ENCODE assay signal across 14 mouse cellular contexts in genomic region chr11:119038744-119039484, GRCm38 (mm10). TPM values are rescaled to one million over a fixed set of nuclear protein-coding genes. Genes with fewer than 3 reads are reported as not detected.
DNase-seq lines count a peak whose midpoint lies in the region; ATAC-seq lines count a peak whose summit lies in the region.
"Had no signal": no experiment of that assay in that cellular context is flagged by ENCODE, and none has a peak within 500 bp of the region (broad histone marks: within the 10 kb centered on the region; RNA-seq: fewer than 3 reads in every experiment).

No protein-coding gene starts in this region.

- peak overlapping the region; percentile 88 for H3K4me2 ChIP-seq in forebrain, embryonic 13.5 days
- peak overlapping the region; percentile 83 for H3K4me2 ChIP-seq in midbrain, embryonic 14.5 days (ENCODE audit: low read length)

- H3K27me3 ChIP-seq in forebrain, embryonic 13.5 days: peaks cover 82% of the 10 kb centered on the region
- H3K27me3 ChIP-seq in midbrain, embryonic 14.5 days (ENCODE audit: control insufficient read depth, insufficient read depth, low read length): peaks cover 73% of the 10 kb centered on the region

- H3K27ac ChIP-seq in forebrain, embryonic 13.5 days: no peak overlapping the region
- no peak overlapping the region for H3K27ac ChIP-seq in midbrain, embryonic 14.5 days (replicated peaks; ENCODE audit: low read depth, low read length)
- H3K27ac ChIP-seq: kidney, postnatal 0 days; left cerebral cortex, adult 2 months had no signal

- peak; percentile 65 for DNase-seq in cerebellum, adult 11-12 months
- no peak for DNase-seq in cerebellum, adult 11 months
- DNase-seq in kidney, postnatal 10 days: peak; percentile 25
- DNase-seq in kidney, postnatal 4 days: no peak
- DNase-seq in midbrain, embryonic 14.5 days: no peak
- no peak for DNase-seq in spleen, adult 12 weeks (ENCODE audit: low spot score)
- DNase-seq in urinary bladder, postnatal 10 days (ENCODE audit: low spot score): no peak
- DNase-seq: adrenal gland, adult 8-10 months; heart, postnatal 10 days; lung, postnatal 14 days had no signal

- H3K4me1 ChIP-seq in forebrain, embryonic 13.5 days: peaks cover 81% of the 10 kb centered on the region
- peaks cover 47% of the 10 kb centered on the region for H3K4me1 ChIP-seq in midbrain, embryonic 14.5 days (ENCODE audit: control insufficient read depth, insufficient read depth, low read length)

- H3K4me3 ChIP-seq in forebrain, embryonic 13.5 days: peak overlapping the region; percentile 17; the same call in 1 of the 2 replicates
- H3K4me3 ChIP-seq in midbrain, embryonic 14.5 days (replicated peaks; ENCODE audit: low read depth, low read length): no peak overlapping the region

- H3K36me3 ChIP-seq in forebrain, embryonic 13.5 days (ENCODE audit: poor library complexity, severe bottlenecking): peaks cover 10% of the 10 kb centered on the region
- peaks cover 11% of the 10 kb centered on the region for H3K36me3 ChIP-seq in midbrain, embryonic 14.5 days (ENCODE audit: control insufficient read depth, insufficient read depth, low read length)
- H3K36me3 ChIP-seq: G1E had no signal

- peak overlapping the region; percentile 43 for H3K9ac ChIP-seq in forebrain, embryonic 13.5 days
- no peak overlapping the region; the same call in 1 of the 2 replicates for H3K9ac ChIP-seq in midbrain, embryonic 14.5 days (replicated peaks; ENCODE audit: low read length)

- no peaks in the 10 kb centered on the region for H3K9me3 ChIP-seq in forebrain, embryonic 13.5 days (replicated peaks)
- no peaks in the 10 kb centered on the region for H3K9me3 ChIP-seq in midbrain, embryonic 14.5 days (ENCODE audit: control insufficient read depth, low read length)

- WGBS in forebrain, embryonic 13.5 days: 29% methylated on average over 22 of the region's 22 CpGs
- WGBS in midbrain, embryonic 14.5 days: 35% methylated on average over 22 of the region's 22 CpGs

- ATAC-seq in forebrain, embryonic 13.5 days: no peak
- no peak for ATAC-seq in midbrain, embryonic 14.5 days (ENCODE audit: low FRiP score, low TSS enrichment)

RNA-seq across cellular contexts. Expression of gene Cbx8, which starts 1.9 kb away (rescaled TPM):
- 9.8 and 12.3 TPM in 2 replicates for polyA plus RNA-seq in forebrain, embryonic 13.5 days (2015; fragmentation: Nextera tagmentation; extraction: Ambion mirVana)
- 11.5 and 12.4 TPM in 2 replicates for polyA plus RNA-seq in midbrain, embryonic 14.5 days (2014; fragmentation: Nextera tagmentation; extraction: Ambion mirVana)
- polyA plus RNA-seq: G1E had no signal

RNA-seq across cellular contexts. Expression of gene Cbx2, which starts 16.2 kb away (rescaled TPM):
- polyA plus RNA-seq in forebrain, embryonic 13.5 days (2015; fragmentation: Nextera tagmentation; extraction: Ambion mirVana): 45.2 and 52.0 TPM in 2 replicates
- polyA plus RNA-seq in midbrain, embryonic 14.5 days (2014; fragmentation: Nextera tagmentation; extraction: Ambion mirVana): 15.6 and 20.7 TPM in 2 replicates
- polyA plus RNA-seq: G1E had no signal

RNA-seq across cellular contexts. Expression of gene Cbx4, which starts 47.1 kb away (rescaled TPM):
- 10.2 and 11.5 TPM in 2 replicates for polyA plus RNA-seq in forebrain, embryonic 13.5 days (2015; fragmentation: Nextera tagmentation; extraction: Ambion mirVana)
- 19.0 and 19.3 TPM in 2 replicates for polyA plus RNA-seq in midbrain, embryonic 14.5 days (2014; fragmentation: Nextera tagmentation; extraction: Ambion mirVana)

RNA-seq across cellular contexts. Expression of gene Enpp7, which starts 50.9 kb away (rescaled TPM):
- polyA plus RNA-seq in forebrain, embryonic 13.5 days (2015; fragmentation: Nextera tagmentation; extraction: Ambion mirVana): not detected in 2 replicates
- not detected in 2 replicates for polyA plus RNA-seq in midbrain, embryonic 14.5 days (2014; fragmentation: Nextera tagmentation; extraction: Ambion mirVana)
- polyA plus RNA-seq: G1E; kidney, postnatal 0 days had no signal

Comparison
In these comparisons a context has a peak if more than half of its experiments do, and no peak if none do; other contexts are left out.
1. DNase-seq: peak in cerebellum, adult 11-12 months (single experiment) and kidney, postnatal 10 days (single experiment); none in cerebellum, adult 11 months (single experiment), kidney, postnatal 4 days (0 of 2), midbrain, embryonic 14.5 days (single experiment), spleen, adult 12 weeks (single experiment) and urinary bladder, postnatal 10 days (single experiment).